Mouse (Mus musculus) gastrocnemius, postnatal 10 days (tissue): ENCODE data around the gene Ilk. TPM values are rescaled to one million over a fixed set of nuclear protein-coding genes. Genes with fewer than 3 reads are reported as not detected.
"Not testable (repeated sequence)": the region's sequence is repeated elsewhere in the genome, so short reads cannot be mapped to it uniquely, and the experiment has no call there.

Source experiments
- DNase-seq: peaks from one replicate; pipeline ENCODE4 v3.0.0; 2021; ENCODE audit warnings: mixed read lengths
- total RNA-seq, 2 experiments: library from RNA; stranded (reverse); gene quantifications; 2 replicates each; pipeline ENCODE4 v1.2.3; 2021

Gene Ilk
- total RNA-seq, 2 experiments from 2014 or later: 107 to 128 TPM

DNA sequence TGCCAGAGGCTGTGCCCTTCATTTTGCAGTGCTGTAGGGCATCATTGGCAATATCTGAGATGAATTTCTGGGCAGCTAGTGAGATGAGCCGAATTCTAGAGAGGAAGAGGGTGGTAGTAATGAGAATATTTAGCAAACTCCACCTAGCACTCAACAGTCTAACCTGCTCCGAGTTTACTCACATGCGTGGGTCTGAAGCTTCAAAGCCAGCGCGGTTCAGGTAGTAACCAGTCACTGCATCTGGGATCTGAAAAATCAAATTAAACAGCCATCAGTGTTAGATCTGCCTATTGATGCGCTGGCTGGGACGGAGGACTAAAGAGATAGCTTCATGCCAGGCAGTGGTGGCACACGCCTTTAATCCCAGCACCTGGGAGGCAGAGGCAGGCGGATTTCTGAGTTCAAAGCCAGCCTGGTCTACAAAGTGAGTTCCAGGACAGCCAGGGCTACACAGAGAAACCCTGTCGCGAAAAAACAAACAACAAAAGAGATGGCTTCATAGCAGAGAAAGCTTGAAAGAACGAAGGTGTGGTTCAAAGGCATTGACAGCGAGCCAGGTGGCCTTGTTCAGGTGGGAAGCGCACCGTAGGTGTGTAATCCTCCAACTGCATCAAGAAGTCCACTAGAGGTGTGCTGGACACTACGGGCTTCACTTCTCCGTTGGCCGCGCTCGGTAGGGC lies 7.0 kb downstream of the Ilk start:
- DNase-seq: not testable (repeated sequence)

DNA sequence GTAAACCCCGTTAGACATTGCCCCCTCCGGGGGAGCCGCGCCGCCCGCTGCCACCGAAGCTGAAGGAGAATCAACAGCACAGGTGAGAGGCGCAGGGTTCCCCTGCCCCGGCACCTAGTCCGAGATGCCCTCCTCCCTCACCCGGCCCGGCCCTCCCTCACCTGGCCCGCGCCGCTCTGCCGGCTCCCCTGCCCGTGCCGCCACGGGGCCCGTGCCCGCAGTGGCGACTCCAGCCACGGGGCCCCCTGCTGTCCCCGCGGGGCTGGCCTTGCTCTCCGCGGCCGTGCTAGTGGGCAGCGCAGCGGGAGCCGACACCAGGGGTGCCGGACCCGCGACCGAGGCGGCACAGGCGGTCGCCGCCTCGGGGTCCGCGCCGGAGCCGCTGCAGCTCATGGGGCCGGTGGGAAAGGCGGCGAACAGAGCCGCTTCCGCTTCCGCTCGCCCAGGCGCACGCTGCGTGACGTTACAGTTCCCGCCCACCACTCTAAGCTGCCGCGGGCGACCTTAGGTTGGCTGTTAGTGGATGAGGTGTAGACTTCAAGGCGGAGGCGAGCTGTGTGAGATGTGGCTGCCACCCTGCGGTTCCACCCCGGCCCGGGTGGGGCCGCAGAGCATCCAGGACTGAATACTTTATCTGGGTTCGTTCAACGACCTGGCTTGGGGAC lies 7.7 kb downstream of the Ilk start, which contains the start of gene Taf10:
Taf10 (minus strand) TSS at position 436 of the 665 bp plus-strand sequence.
- peak; percentile 79 for DNase-seq

DNA sequence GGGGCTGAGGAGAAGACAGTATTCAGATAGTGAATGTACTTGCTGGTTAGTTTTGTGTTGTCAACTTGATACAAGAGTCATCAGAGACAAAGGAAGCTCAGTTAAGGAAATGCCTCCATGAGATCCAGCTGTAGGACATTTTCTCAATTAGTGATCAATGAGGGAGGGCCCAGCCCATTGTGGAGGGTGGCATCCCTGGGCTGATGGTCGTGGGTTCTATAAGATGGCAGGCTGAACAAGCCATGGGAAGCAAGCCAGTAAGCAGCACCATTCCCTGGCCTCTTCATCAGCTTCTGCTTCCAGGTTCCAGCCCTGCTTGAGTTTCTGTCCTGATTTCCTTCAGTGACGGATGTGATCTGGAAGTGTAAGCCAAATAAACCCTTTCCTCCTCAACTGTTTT lies 11.4 kb downstream of the Ilk start:
- DNase-seq: no peak

DNA sequence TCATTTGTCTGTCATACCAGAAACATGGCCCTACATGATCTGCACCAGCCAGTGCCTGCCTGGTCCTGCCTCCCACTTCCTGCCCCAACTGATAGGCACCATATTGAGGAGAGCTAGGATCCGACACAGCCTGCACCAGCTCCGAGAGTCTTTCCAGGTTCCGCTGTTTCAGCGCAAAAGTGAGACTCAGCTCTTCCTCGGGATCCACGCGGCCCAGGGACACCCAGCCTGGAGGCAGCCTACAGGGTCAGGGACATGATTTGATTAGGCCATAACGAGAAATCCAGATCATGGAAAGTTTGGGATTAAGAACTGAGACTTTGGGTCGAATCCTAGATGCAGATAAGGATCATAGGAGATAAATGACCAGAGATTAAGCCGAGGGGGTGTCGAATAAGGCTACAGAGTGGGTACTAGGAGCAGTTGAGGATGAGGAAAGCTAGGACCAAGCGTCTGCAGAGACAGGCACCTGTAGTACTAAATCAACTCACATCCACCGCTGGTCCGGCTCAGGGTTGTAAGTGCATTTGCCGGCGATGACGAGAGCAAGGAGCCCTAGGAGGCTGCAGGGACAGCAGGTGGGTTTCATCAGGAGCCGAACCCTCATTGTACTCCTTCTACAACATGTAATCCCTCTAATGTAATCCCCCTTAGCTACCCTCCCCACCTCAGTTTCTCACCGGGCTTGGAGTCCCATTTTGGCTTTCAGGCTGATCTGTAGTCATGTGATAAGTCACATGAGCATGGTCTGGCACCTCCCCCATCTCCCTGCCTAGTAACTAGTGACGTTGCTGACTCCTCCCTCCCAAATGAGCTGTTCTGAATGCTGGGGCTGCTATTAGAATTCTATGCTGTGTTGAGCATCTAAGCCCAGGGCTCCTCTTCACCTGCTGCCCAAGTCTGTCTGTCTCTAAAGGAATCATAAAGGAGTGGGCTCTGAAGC lies 15.4 kb downstream of the Ilk start, which contains the start of gene Tpp1:
Tpp1 (minus strand) TSS at position 745 of the 943 bp plus-strand sequence.
- peak; percentile 78 for DNase-seq

DNA sequence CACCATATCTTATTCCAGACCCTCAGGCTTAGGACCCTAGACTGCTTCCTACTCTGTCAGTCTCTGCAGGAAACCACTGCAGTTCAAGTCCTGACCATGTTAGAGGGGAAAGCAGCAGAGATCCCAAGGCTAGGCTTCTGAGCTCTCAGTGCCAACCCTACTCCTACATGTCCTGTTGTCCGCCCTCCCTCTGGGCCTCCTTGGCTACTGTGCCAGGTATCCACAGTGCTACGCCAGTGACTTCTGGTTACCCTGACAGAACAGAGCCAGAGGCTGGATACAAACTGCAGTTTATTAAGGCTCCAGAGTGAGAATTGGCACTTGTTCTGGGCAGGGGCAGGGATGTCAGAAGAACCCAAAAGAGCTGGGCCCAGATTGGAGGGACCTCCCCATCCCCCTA lies 16.3 kb downstream of the Ilk start:
- no peak for DNase-seq

DNA sequence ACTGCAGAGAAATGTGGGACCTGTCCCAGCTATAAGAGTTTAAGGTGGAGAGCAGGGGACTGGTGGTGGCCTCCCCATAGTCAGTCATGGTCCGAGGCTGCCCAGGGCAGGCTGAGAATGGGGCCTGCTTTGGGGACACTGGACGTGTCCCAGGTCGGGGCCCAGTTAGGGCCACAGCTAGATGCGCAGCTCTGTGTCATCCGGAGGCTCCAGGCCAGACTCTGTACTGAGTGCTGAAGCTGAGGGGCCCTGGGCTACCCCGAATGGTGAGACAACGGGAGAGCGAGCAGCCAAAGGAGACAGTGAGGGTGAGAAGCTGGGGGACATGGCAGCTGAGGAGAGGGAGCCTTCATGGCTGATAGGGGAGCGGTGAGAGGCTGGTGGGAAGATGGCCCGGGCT lies 16.9 kb downstream of the Ilk start:
- no peak for DNase-seq

DNA sequence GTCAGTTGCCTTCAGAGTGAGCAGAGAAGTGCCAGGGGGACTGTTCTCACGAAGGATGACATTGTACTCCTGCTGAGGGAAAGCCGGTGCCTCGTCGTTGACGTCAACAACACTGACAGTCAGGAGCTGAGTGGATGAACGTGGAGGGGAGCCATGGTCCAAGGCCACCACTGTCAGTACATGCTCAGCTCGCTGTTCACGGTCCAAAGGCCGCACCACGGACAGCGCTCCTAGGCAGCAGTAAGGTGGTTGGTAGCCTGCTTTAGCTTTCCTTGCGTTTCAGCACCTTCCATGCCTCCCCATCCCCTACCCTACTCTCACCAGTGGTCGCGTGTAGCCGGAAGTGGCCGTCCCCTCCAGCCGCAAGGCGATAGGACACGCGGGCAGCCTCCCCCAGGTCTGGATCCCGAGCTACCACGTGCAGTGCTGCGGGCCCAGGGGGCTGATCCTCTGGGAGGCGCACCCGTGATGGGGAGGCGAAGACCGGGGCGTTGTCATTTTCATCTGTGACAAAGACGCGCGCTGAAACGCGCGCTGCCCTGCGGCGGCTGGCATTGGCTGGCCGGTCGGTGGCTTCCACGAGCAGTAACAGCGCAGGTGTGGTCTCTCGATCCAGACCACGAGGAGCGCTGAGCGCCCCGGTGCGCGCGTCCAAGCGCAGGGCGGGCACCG lies 25.6 kb downstream of the Ilk start:
- DNase-seq: no peak

DNA sequence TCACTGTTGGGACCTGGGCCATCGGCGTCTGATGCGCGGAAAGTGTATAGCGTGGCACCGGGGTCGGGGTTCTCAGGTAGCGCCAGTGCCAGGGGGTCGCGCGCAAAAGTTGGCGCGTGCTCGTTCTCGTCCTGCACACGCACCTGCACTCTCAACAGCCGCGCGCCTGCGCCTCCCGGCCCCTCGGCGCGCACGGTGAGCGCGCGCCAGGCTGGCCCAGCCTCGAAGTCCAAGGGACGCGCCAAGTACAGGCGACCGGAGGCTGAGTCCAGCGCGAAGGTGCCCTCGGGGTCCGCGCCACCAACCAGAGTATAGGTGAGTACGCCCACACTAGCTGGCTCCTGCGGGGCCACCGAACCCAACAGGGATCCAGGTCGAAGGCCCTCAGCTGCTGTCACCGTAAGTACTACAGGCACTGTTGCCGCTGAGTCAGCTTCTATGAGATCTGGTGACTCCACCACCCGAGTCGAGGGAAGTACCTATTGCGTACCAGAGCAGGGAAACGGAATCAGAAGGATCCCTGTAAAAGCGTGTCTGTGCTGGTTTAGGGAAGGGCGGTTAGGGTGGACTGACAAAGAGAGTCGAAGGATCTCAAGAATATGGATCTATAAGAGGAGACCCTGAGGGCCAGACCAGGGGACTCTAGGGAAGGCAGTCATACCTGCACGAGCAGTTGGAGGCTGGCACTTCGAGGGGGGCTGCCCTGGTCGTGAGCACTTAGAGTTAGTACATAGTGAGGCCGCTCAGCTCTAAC lies 26.3 kb downstream of the Ilk start:
- no peak for DNase-seq

DNA sequence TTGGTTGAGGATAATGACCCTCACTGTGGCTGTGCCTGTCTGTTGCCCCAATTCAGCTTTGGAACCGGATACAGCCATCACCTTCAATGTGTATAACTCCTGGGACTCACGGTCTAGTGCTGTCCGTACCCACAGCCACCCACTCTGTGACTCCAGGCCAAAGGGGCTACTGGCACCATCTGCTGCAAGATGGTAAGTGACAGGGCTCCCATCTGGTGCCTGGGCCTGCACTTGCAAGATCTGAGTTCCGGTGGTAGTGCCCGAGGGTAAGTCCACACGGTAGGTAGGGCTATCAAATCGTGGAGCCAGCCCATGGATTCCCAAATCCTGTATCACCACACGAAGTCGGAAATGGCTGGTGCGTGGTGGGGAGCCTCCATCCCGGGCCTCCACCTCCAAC lies 27.9 kb downstream of the Ilk start:
- no peak for DNase-seq

DNA sequence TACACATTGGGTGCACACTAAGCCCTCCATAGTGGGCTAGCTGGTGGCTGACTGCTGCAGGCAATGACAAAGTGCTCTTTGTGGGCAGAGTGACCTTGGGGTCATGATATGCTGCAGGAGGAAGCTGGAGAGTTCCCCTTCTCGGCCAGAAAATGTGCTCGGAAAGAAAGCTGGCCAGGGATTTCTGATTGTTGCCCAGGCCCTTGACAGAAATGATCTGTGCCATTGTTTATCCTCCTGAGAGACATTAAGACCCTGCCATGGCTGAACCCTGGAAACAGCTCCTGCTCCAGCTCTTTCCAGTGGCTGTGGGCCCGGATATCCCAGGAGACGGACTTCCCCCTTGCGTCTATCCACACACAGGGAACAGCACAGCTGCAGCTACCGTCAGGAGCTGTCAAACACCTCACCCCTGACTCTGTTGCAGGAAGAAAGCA lies 31.4 kb downstream of the Ilk start:
- DNase-seq: no peak

DNA sequence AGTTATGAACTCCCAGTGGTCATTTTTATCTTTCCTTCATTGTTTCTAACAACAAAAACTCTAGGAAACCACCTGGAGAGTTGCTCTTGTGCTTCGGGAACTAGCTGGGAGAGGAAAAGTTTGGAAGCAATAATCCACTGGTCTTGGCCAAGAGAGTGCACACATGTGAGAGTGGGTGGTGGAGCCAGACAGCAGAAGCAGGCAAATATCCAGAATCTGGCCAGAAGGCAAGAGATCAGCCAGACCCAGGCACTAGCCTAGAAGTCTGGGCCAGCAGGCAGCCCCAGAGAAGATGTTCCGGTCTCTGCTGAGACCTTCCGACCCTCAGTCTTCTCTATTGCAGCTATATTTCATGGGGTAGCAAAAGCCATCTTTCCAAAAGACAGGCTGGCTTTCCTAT lies 33.6 kb downstream of the Ilk start:
- no peak for DNase-seq

DNA sequence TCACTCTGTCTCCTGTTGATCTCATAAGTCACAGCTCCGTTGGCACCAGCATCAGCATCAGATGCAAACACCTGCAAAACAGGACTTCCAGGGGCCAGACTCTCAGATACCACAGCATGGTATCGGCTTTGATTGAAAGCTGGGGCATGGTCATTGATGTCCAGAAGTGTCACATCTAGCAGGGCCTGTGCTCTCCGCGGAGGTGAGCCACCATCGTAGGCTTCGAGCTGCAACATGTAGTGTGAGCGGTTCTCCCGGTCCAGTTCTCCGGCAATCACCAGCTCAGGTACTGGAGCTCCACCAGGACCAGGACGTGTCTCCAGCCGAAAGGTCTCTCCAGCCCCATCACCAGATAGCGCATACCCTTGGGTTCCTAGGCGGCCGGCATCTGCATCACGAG lies 35.9 kb downstream of the Ilk start:
- no peak for DNase-seq

DNA sequence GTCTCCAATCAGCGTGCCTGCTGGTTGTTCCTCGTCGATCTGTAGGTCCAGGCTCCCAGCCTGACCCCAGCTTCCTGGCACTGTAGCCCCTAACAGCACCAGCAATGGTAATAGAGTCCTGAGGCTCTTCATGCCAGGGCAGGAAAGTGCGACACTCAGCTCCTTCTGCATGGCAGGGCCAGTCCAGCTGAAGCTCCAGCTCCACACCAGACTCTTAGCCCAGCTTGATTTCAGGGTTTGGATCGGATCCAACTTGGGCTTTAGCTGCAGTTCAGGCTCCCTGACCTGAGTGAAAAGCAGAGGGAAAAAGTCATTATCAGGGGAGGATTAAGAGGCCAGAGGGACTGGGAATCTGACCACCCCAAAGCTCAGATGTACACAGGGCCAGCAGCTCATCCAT lies 36.6 kb downstream of the Ilk start:
- DNase-seq: no peak

DNA sequence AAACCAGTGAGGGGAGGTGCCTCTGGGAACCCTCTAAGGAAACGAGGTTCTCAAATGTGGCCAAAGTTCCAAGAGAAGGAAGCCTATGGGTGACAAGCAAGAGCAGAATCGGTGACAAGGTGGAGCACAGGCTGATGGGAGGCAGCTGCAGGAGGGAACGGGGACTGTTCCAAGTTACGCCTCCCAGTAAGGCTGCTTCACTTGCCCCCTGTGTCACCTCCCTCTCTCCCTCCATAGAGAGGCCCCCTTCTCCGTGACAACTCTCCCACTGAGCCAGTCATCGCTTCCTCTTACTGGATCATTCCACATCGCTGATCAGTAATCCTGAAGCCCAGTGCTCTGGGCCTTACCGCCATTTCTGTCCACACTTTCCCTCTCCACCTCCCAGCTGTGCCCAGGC lies 38.3 kb downstream of the Ilk start:
- no peak for DNase-seq

DNA sequence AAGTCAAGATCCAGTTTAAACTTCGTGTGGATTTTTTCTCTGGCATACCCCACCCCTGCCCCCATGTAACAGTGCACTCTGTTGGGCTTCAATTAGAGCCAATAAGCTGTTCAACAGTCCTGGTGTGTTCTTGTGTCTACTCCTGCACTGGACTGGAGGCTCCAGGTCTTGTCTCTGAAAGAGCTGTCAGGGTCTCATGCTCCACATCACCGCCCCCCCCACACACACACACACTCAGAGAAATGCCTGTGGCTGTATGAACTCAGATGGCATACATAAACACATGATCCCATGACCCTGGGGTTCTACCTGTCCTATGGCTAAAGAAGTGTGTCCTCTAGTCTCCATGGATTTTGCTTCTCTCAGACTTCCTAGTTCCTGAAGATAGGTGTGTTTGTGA lies 39.6 kb downstream of the Ilk start:
- no peak for DNase-seq

DNA sequence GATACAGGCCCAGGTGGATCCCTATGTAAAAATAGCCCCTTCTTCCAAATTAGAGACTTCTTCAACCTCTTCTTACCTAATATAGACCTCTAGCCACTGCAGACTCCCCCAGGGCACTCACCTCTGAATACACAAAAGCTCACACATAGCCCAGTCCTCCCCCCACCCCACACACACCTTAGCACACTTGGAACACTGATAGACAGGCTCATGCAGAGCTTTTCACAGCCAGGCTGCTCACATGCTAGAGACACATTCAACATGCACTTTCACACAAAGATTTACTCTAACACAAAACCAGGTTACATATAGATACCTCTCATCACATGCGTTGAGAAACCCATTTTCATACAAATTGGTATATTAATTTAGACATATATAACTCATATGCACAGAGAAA lies 40.9 kb downstream of the Ilk start:
- no peak for DNase-seq

DNA sequence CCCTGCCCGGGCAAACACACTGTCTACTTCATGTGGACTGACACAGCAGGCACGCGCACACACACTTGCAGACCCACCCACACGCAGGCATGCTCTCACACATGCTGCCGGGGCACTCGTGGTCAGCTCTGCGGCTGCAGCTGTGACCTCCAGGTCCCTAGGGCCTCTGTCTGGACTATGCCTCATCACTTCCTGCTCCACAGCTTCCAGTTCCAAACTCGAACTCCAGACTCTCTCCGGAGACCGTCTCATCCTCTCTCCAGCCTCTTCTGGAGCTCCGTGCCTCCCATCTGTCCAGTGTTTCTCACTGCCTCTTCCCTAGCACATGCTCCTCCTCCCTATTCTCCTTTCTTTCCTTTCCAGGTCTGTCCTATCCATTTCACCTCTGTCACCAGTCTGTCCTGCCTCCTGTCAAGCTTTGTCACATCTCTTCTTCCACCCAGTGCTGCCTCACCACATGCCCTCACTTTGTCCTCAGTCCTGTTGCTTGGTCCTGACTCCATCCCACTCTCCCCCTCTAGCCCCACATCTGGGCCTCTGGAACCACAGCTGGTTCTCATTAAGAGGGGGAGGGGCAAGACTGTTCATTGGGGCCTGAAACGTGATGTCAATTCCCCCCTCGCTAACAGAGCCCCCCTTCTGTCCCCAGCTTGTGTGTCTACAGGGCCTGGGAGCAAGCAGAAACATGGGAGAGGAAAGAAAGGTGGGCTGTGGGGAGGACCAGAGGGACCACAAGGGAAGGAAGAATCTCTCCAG lies 41.6 kb downstream of the Ilk start:
- DNase-seq: peak; percentile 62

DNA sequence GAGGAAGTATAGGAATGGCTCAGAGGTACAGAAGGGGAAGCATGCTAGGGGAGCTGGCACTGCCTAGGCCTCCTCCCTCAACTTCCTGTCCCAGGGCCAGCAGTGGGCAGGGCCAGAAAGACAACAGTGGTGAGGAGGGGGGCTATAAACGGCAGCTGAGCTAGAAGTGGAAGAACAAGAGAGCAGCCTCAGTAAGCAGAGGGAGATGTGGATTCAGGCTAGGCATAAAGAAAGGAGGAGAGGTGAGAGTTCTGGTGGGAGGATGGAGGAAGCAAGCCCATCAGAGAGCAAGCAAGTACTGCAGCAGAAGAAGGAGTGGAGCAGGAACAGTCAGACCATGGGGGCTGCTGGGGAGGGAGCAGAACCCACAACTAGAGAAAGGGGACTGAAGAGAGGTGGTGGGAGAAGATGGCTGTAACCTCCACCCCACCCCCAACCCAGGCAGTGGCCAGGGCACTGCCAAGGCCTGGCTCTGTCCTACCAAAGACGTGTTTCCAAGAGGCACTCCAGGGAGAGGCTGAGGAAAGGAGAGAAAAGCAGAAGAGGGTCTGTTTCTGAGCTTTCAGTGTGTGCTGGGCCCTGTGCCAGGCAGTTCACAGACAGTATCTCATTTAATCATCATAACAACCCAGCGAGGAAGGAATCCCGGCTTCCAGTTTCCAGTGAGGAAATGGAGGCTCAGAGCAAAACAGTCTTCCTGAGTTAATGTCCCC lies 42.3 kb downstream of the Ilk start:
- no peak for DNase-seq

DNA sequence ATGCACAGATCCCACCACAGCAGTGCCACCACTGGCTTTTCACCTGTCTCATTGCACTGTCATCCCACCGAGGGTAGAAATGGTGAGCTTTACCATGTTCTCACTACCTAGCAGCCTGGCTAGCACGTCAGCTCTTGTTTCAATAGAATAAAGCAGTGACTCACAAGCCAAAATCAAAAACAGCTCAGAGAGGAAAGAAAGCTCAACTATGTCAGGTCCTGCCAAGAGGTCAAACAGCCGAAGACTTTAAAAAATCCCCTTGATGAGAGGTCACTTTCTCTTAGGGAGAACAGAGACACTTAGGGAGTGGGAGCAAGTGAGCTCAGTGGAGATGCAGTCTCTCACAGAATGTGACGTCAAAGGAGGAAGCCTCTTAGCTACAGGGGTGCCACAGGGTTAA lies 47.5 kb downstream of the Ilk start:
- DNase-seq: no peak

DNA sequence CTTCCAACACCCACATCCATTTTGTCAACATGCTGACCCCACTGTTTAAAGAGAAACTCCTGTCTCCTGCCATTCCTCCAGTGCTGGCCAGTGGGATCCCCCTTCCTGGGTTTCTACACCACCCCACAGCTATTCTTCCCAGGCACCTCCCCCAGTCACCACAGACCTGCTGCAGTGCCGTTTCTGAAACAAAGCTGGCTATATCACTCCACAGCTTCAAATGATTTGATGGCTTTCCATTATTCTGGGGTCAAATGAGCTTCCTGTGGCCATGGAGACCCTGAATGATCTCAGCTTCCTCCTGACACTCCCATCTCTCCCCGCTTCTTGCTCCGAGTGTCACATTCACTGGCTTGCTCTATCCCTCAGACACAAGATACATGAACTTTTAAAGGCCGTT lies 48.2 kb downstream of the Ilk start:
- DNase-seq: no peak
